Mouse (Mus musculus): Measurements from ENCODE around the gene Hivep2.

Hivep2 gene

GRCm38 (mm10) chr10:13973563-13974179 is 7.8 kb downstream of the Hivep2 start:
- DNase-seq (ENCODE audit: low spot score): no peak

- DNase-seq (ENCODE audit: low spot score): no peak
Measured at GRCm38 (mm10) chr10:13974472-13974871, 8.6 kb downstream of the Hivep2 start.

GRCm38 (mm10) chr10:13975861-13976260 is 10.0 kb downstream of the Hivep2 start:
- DNase-seq (ENCODE audit: low spot score): no peak

- DNase-seq (ENCODE audit: low spot score): no peak
Measured at GRCm38 (mm10) chr10:13976267-13976666, 10.4 kb downstream of the Hivep2 start.

GRCm38 (mm10) chr10:13982271-13982670 is 16.4 kb downstream of the Hivep2 start:
- DNase-seq (ENCODE audit: low spot score): no peak

GRCm38 (mm10) chr10:13982769-13983381 is 17.0 kb downstream of the Hivep2 start:
- DNase-seq (ENCODE audit: low spot score): peak; percentile 41

GRCm38 (mm10) chr10:13983631-13984030 is 17.8 kb downstream of the Hivep2 start:
- no peak for DNase-seq (ENCODE audit: low spot score)

- no peak for DNase-seq (ENCODE audit: low spot score)
Measured at GRCm38 (mm10) chr10:13984233-13984632, 18.4 kb downstream of the Hivep2 start.

GRCm38 (mm10) chr10:13986539-13986938 is 20.7 kb downstream of the Hivep2 start:
- DNase-seq (ENCODE audit: low spot score): no peak

GRCm38 (mm10) chr10:13987336-13987735 is 21.5 kb downstream of the Hivep2 start:
- DNase-seq (ENCODE audit: low spot score): no peak

- no peak for DNase-seq (ENCODE audit: low spot score)
Measured at GRCm38 (mm10) chr10:13988280-13988679, 22.4 kb downstream of the Hivep2 start.

- no peak for DNase-seq (ENCODE audit: low spot score)
Measured at GRCm38 (mm10) chr10:13988757-13989156, 22.9 kb downstream of the Hivep2 start.

- DNase-seq (ENCODE audit: low spot score): no peak
Measured at GRCm38 (mm10) chr10:13990842-13991241, 25.0 kb downstream of the Hivep2 start.

- DNase-seq (ENCODE audit: low spot score): no peak
Measured at GRCm38 (mm10) chr10:13993411-13993810, 27.5 kb downstream of the Hivep2 start.

- no peak for DNase-seq (ENCODE audit: low spot score)
Measured at GRCm38 (mm10) chr10:13997336-13997735, 31.5 kb downstream of the Hivep2 start.

GRCm38 (mm10) chr10:14004769-14005517 is 39.1 kb downstream of the Hivep2 start:
- no peak for DNase-seq (ENCODE audit: low spot score)

GRCm38 (mm10) chr10:14009721-14010120 is 43.8 kb downstream of the Hivep2 start:
- no peak for DNase-seq (ENCODE audit: low spot score)

- DNase-seq (ENCODE audit: low spot score): no peak
Measured at GRCm38 (mm10) chr10:14016287-14016970, 50.6 kb downstream of the Hivep2 start.

GRCm38 (mm10) chr10:14017338-14017737 is 51.5 kb downstream of the Hivep2 start:
- DNase-seq (ENCODE audit: low spot score): no peak

- no peak for DNase-seq (ENCODE audit: low spot score)
Measured at GRCm38 (mm10) chr10:14017822-14018364, 52.0 kb downstream of the Hivep2 start.

- no peak for DNase-seq (ENCODE audit: low spot score)
Measured at GRCm38 (mm10) chr10:14018672-14019071, 52.8 kb downstream of the Hivep2 start.

GRCm38 (mm10) chr10:14019198-14019597 is 53.3 kb downstream of the Hivep2 start:
- DNase-seq (ENCODE audit: low spot score): no peak

All from ovary, postnatal 14 days (tissue).